Mouse (Mus musculus) B cell, adult 62 days (primary cell): ENCODE results near the gene Adprm. TPM values are rescaled to one million over a fixed set of nuclear protein-coding genes. Genes with fewer than 3 reads are reported as not detected.

ENCODE experiments used
- total RNA-seq: library from RNA; stranded (reverse); gene quantifications from 4 replicates; pipeline ENCODE4 v1.2.4, GENCODE M21; 2023

Gene Adprm
- 28.5 to 34.6 TPM (median 31.3 TPM) in 4 replicates for total RNA-seq

GRCm38 (mm10) chr11:67052321-67052952 is at the start of gene Adprm, which contains the start of gene Sco1:
Adprm (minus strand) TSS chr11:67052594.
Sco1 (plus strand) TSS chr11:67052670.

GRCm38 (mm10) chr11:67078000-67078399 is 25.6 kb upstream of the Adprm start, which contains the start of gene Myh3:
Myh3 (plus strand) TSS chr11:67078300.

GRCm38 (mm10) chr11:67024867-67025477 is 27.4 kb downstream of the Adprm start, which contains the start of gene Tmem220:
Tmem220 (plus strand) TSS chr11:67025154.

Other genes starting within 250 kb of the Adprm start
- gene Pirt, start 140.6 kb downstream of the Adprm start, total RNA-seq: not detected in 4 replicates
- gene Tmem238l, start 96.0 kb downstream of the Adprm start, total RNA-seq: not detected in 4 replicates
- gene Tmem220, start 27.4 kb downstream of the Adprm start, total RNA-seq: 0.60 to 1.5 TPM in 2 of 4 replicates, not detected in the others
- gene Sco1, start 76 bp upstream of the Adprm start, total RNA-seq: 9.5 to 12.5 TPM (median 10.8 TPM) in 4 replicates
- 0.12 to 0.13 TPM in 2 of 4 replicates, not detected in the others for gene Myh3, start 25.7 kb upstream of the Adprm start, total RNA-seq
- not detected in 4 replicates for gene Myh2, start 118.4 kb upstream of the Adprm start, total RNA-seq
- not detected in 4 replicates for gene Myh1, start 147.5 kb upstream of the Adprm start, total RNA-seq
- gene Myh4, start 185.4 kb upstream of the Adprm start, total RNA-seq: not detected in 4 replicates
- gene Myh8, start 224.5 kb upstream of the Adprm start, total RNA-seq: not detected in 4 replicates